Mouse (Mus musculus): Measurements from ENCODE around the gene Lce6a. TPM values are rescaled to one million over a fixed set of nuclear protein-coding genes. Genes with fewer than 3 reads are reported as not detected.

The Lce6a gene
- total RNA-seq, 2 experiments from 2014 or later = not detected

DNA sequence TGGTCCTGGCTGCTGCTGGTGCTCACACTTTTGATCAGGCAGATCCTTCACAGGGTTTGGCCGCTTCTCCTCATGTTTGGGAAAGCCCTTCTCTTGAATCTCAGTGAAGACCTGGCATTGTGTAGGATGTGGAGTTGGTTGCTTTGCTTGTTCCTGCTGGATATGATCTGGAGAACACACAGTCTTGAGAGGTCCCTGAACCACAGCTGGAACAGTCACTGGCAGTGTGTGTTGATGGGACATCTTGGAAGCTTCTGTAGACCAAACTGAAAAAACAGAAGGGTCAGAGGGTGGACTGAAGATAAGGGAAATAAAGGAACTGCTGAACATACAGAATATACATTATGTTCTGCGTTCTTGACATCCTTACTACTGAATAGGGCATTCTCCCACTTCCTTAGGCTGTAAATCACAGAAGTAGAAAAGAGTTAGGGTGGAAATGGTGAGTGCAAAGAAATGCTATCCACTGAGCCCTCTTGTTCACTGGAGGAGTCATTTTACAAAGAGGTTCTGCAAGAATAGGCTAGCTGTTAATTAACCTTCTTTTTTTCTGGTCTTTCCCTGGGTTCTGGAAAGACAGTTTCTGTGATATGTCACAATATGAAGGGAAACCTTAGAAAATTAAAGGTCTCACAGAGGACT is 48.8 kb downstream of the Lce6a start:
- no peak for ATAC-seq (ENCODE audit: poor library complexity, severe bottlenecking)

Other genes starting within 250 kb of the Lce6a start
- not detected in 2 replicates for gene Sprr2h, start 236.0 kb downstream of the Lce6a start, total RNA-seq (2015)
- not detected in 2 replicates for gene Sprr2h, start 236.0 kb downstream of the Lce6a start, total RNA-seq (2017)
- not detected in 2 replicates for gene Sprr2i, start 213.7 kb downstream of the Lce6a start, total RNA-seq (2015)
- gene Sprr2i, start 213.7 kb downstream of the Lce6a start, total RNA-seq (2017) = not detected in 2 replicates
- not detected in 2 replicates for gene Sprr2j-ps, start 203.6 kb downstream of the Lce6a start, total RNA-seq (2015)
- gene Sprr2j-ps, start 203.6 kb downstream of the Lce6a start, total RNA-seq (2017) = not detected in 2 replicates
- 7.0 and 7.4 TPM in 2 replicates for gene Gm9774, start 192.2 kb downstream of the Lce6a start, total RNA-seq (2015)
- 1.1 and 2.3 TPM in 2 replicates for gene Gm9774, start 192.2 kb downstream of the Lce6a start, total RNA-seq (2017)
- not detected in 2 replicates for gene Sprr2k, start 189.1 kb downstream of the Lce6a start, total RNA-seq (2015)
- gene Sprr2k, start 189.1 kb downstream of the Lce6a start, total RNA-seq (2017) = not detected in 2 replicates
- gene Sprr1b, start 182.9 kb downstream of the Lce6a start, total RNA-seq (2015) = not detected in 2 replicates
- gene Sprr1b, start 182.9 kb downstream of the Lce6a start, total RNA-seq (2017) = not detected in 2 replicates
- not detected in 2 replicates for gene Sprr3, start 162.9 kb downstream of the Lce6a start, total RNA-seq (2015)
- not detected in 2 replicates for gene Sprr3, start 162.9 kb downstream of the Lce6a start, total RNA-seq (2017)
- gene Sprr1a, start 135.8 kb downstream of the Lce6a start, total RNA-seq (2015) = not detected in 2 replicates
- gene Sprr1a, start 135.8 kb downstream of the Lce6a start, total RNA-seq (2017) = not detected in 2 replicates
- not detected in 2 replicates for gene Sprr4, start 121.2 kb downstream of the Lce6a start, total RNA-seq (2015)
- not detected in 2 replicates for gene Sprr4, start 121.2 kb downstream of the Lce6a start, total RNA-seq (2017)
- gene 2310046K23Rik, start 87.1 kb downstream of the Lce6a start, total RNA-seq (2015) = not detected in 2 replicates
- not detected in 2 replicates for gene 2310046K23Rik, start 87.1 kb downstream of the Lce6a start, total RNA-seq (2017)
- 0.18 TPM in 1 of 2 replicates, not detected in the other for gene Ivl, start 47.9 kb downstream of the Lce6a start, total RNA-seq (2015)
- gene Ivl, start 47.9 kb downstream of the Lce6a start, total RNA-seq (2017) = not detected in 2 replicates
- not detected in 2 replicates for gene Smcp, start 32.7 kb downstream of the Lce6a start, total RNA-seq (2015)
- not detected in 2 replicates for gene Smcp, start 32.7 kb downstream of the Lce6a start, total RNA-seq (2017)
- gene 2210017I01Rik, start 14.2 kb downstream of the Lce6a start, total RNA-seq (2015) = not detected in 2 replicates
- gene 2210017I01Rik, start 14.2 kb downstream of the Lce6a start, total RNA-seq (2017) = not detected in 2 replicates
- gene Lce1a1, start 26.6 kb upstream of the Lce6a start, total RNA-seq (2015) = not detected in 2 replicates
- gene Lce1a1, start 26.6 kb upstream of the Lce6a start, total RNA-seq (2017) = not detected in 2 replicates
- not detected in 2 replicates for gene Lce1b, start 35.3 kb upstream of the Lce6a start, total RNA-seq (2015)
- gene Lce1b, start 35.3 kb upstream of the Lce6a start, total RNA-seq (2017) = not detected in 2 replicates
- not detected in 2 replicates for gene Lce1a2, start 48.7 kb upstream of the Lce6a start, total RNA-seq (2015)
- gene Lce1a2, start 48.7 kb upstream of the Lce6a start, total RNA-seq (2017) = not detected in 2 replicates
- not detected in 2 replicates for gene Lce1c, start 57.6 kb upstream of the Lce6a start, total RNA-seq (2015)
- gene Lce1c, start 57.6 kb upstream of the Lce6a start, total RNA-seq (2017) = not detected in 2 replicates
- not detected in 2 replicates for gene Lce1d, start 65.5 kb upstream of the Lce6a start, total RNA-seq (2015)
- not detected in 2 replicates for gene Lce1d, start 65.5 kb upstream of the Lce6a start, total RNA-seq (2017)
- gene Lce1e, start 87.4 kb upstream of the Lce6a start, total RNA-seq (2015) = not detected in 2 replicates
- gene Lce1e, start 87.4 kb upstream of the Lce6a start, total RNA-seq (2017) = not detected in 2 replicates
- gene Lce1f, start 98.7 kb upstream of the Lce6a start, total RNA-seq (2015) = not detected in 2 replicates
- not detected in 2 replicates for gene Lce1f, start 98.7 kb upstream of the Lce6a start, total RNA-seq (2017)
- not detected in 2 replicates for gene Gm38119, start 117.4 kb upstream of the Lce6a start, total RNA-seq (2015)
- gene Gm38119, start 117.4 kb upstream of the Lce6a start, total RNA-seq (2017) = not detected in 2 replicates
- gene Lce1g, start 130.7 kb upstream of the Lce6a start, total RNA-seq (2015) = not detected in 2 replicates
- gene Lce1g, start 130.7 kb upstream of the Lce6a start, total RNA-seq (2017) = not detected in 2 replicates
- not detected in 2 replicates for gene Lce1h, start 143.4 kb upstream of the Lce6a start, total RNA-seq (2015)
- not detected in 2 replicates for gene Lce1h, start 143.4 kb upstream of the Lce6a start, total RNA-seq (2017)
- gene Lce1i, start 157.2 kb upstream of the Lce6a start, total RNA-seq (2015) = not detected in 2 replicates
- gene Lce1i, start 157.2 kb upstream of the Lce6a start, total RNA-seq (2017) = not detected in 2 replicates
- not detected in 2 replicates for gene Lce1j, start 168.9 kb upstream of the Lce6a start, total RNA-seq (2015)
- not detected in 2 replicates for gene Lce1j, start 168.9 kb upstream of the Lce6a start, total RNA-seq (2017)
- gene Lce1k, start 186.2 kb upstream of the Lce6a start, total RNA-seq (2015) = not detected in 2 replicates
- gene Lce1k, start 186.2 kb upstream of the Lce6a start, total RNA-seq (2017) = not detected in 2 replicates
- not detected in 2 replicates for gene Kprp, start 205.6 kb upstream of the Lce6a start, total RNA-seq (2015)
- not detected in 2 replicates for gene Kprp, start 205.6 kb upstream of the Lce6a start, total RNA-seq (2017)
- gene Lce1l, start 229.6 kb upstream of the Lce6a start, total RNA-seq (2015) = not detected in 2 replicates
- not detected in 2 replicates for gene Lce1l, start 229.6 kb upstream of the Lce6a start, total RNA-seq (2017)
- gene 2310050C09Rik, start 248.6 kb upstream of the Lce6a start, total RNA-seq (2015) = not detected in 2 replicates
- gene 2310050C09Rik, start 248.6 kb upstream of the Lce6a start, total RNA-seq (2017) = not detected in 2 replicates